Mouse (Mus musculus): Measurements from ENCODE around the gene Galnt14. TPM values are rescaled to one million over a fixed set of nuclear protein-coding genes. Genes with fewer than 3 reads are reported as not detected.

The Galnt14 gene
- polyA plus RNA-seq, 1 experiment from 2014 or later: 0.30 TPM

GRCm38 (mm10) chr17:73592081-73592480, 118.2 kb downstream of the Galnt14 start:
- no peak overlapping the region for H3K9ac ChIP-seq (ENCODE audit: low read depth, low read length)
- no peak for ATAC-seq
- TF ChIP-seq CTCF (IDR thresholded peaks at IDR 0.05; ENCODE audit: low read depth): no peak

GRCm38 (mm10) chr17:73587573-73587972, 122.7 kb downstream of the Galnt14 start:
- H3K36me3 ChIP-seq (ENCODE audit: control insufficient read depth, insufficient read depth): no peaks in the 10 kb centered on the region
- H3K4me2 ChIP-seq (replicated peaks; ENCODE audit: low read depth): no peak overlapping the region
- no peaks in the 10 kb centered on the region for H3K27me3 ChIP-seq (replicated peaks; ENCODE audit: control insufficient read depth, insufficient read depth, low read length)
- no peak overlapping the region for H3K27ac ChIP-seq (ENCODE audit: low read depth, low read length)
- no peaks in the 10 kb centered on the region for H3K4me1 ChIP-seq (replicated peaks; ENCODE audit: control insufficient read depth, insufficient read depth, low read length)
- no peak overlapping the region for H3K9ac ChIP-seq (ENCODE audit: low read depth, low read length)
- 35% methylated on average over 6 of the region's 6 CpGs for WGBS
- no peak overlapping the region for H3K4me3 ChIP-seq (ENCODE audit: low read depth, low read length)
- TF ChIP-seq CTCF (IDR thresholded peaks at IDR 0.05; ENCODE audit: low read depth): no peak
- ATAC-seq: no peak
- no peaks in the 10 kb centered on the region for H3K9me3 ChIP-seq (ENCODE audit: control insufficient read depth)

More at GRCm38 (mm10) chr17:73592081-73592480, 118.2 kb downstream of the Galnt14 start:
- Histone ChIP-seq H3K36me3 (ENCODE audit: control insufficient read depth, insufficient read depth) (no peaks in the 10 kb centered on the region), H3K4me3 (ENCODE audit: low read depth, low read length) (no peak overlapping the region), H3K4me1 (replicated peaks; ENCODE audit: control insufficient read depth, insufficient read depth, low read length) (no peaks in the 10 kb centered on the region), H3K27ac (ENCODE audit: low read depth, low read length) (no peak overlapping the region), H3K27me3 (replicated peaks; ENCODE audit: control insufficient read depth, insufficient read depth, low read length) (no peaks in the 10 kb centered on the region), H3K9me3 (ENCODE audit: control insufficient read depth) (no peaks in the 10 kb centered on the region), H3K4me2 (replicated peaks; ENCODE audit: low read depth) (no peak overlapping the region)
- WGBS: 82% methylated on average over 2 of the region's 2 CpGs

GRCm38 (mm10) chr17:73574186-73574585, 136.1 kb downstream of the Galnt14 start:
- no peak for ATAC-seq
- H3K9ac ChIP-seq (ENCODE audit: low read depth, low read length): no peak overlapping the region
- no peak for TF ChIP-seq CTCF (IDR thresholded peaks at IDR 0.05; ENCODE audit: low read depth)
- no peaks in the 10 kb centered on the region for H3K9me3 ChIP-seq (ENCODE audit: control insufficient read depth)
- no peak overlapping the region for H3K27ac ChIP-seq (ENCODE audit: low read depth, low read length)
- H3K4me1 ChIP-seq (replicated peaks; ENCODE audit: control insufficient read depth, insufficient read depth, low read length): no peaks in the 10 kb centered on the region
- H3K4me3 ChIP-seq (ENCODE audit: low read depth, low read length): no peak overlapping the region
- H3K27me3 ChIP-seq (replicated peaks; ENCODE audit: control insufficient read depth, insufficient read depth, low read length): no peaks in the 10 kb centered on the region
- H3K4me2 ChIP-seq (replicated peaks; ENCODE audit: low read depth): no peak overlapping the region
- 52% methylated on average over 1 of the region's 1 CpGs for WGBS
- H3K36me3 ChIP-seq (ENCODE audit: control insufficient read depth, insufficient read depth): no peaks in the 10 kb centered on the region

- Histone ChIP-seq H3K4me3 (ENCODE audit: low read depth, low read length) (no peak overlapping the region), H3K9me3 (ENCODE audit: control insufficient read depth) (no peaks in the 10 kb centered on the region), H3K4me2 (replicated peaks; ENCODE audit: low read depth) (no peak overlapping the region), H3K36me3 (ENCODE audit: control insufficient read depth, insufficient read depth) (no peaks in the 10 kb centered on the region), H3K4me1 (replicated peaks; ENCODE audit: control insufficient read depth, insufficient read depth, low read length) (no peaks in the 10 kb centered on the region), H3K27ac (ENCODE audit: low read depth, low read length) (no peak overlapping the region), H3K9ac (ENCODE audit: low read depth, low read length) (no peak overlapping the region), H3K27me3 (replicated peaks; ENCODE audit: control insufficient read depth, insufficient read depth, low read length) (no peaks in the 10 kb centered on the region)
- ATAC-seq: no peak
- no peak for TF ChIP-seq CTCF (IDR thresholded peaks at IDR 0.05; ENCODE audit: low read depth)
- WGBS: 57% methylated on average over 5 of the region's 5 CpGs
Measured at GRCm38 (mm10) chr17:73572881-73573280, 137.4 kb downstream of the Galnt14 start.

GRCm38 (mm10) chr17:73572440-73572839, 137.8 kb downstream of the Galnt14 start:
- ATAC-seq: no peak
- Histone ChIP-seq H3K4me1 (replicated peaks; ENCODE audit: control insufficient read depth, insufficient read depth, low read length) (no peaks in the 10 kb centered on the region), H3K4me2 (replicated peaks; ENCODE audit: low read depth) (no peak overlapping the region), H3K9ac (ENCODE audit: low read depth, low read length) (no peak overlapping the region), H3K27me3 (replicated peaks; ENCODE audit: control insufficient read depth, insufficient read depth, low read length) (no peaks in the 10 kb centered on the region), H3K36me3 (ENCODE audit: control insufficient read depth, insufficient read depth) (no peaks in the 10 kb centered on the region), H3K27ac (ENCODE audit: low read depth, low read length) (no peak overlapping the region), H3K4me3 (ENCODE audit: low read depth, low read length) (no peak overlapping the region), H3K9me3 (ENCODE audit: control insufficient read depth) (no peaks in the 10 kb centered on the region)
- peak; percentile 72 for TF ChIP-seq CTCF (IDR thresholded peaks at IDR 0.05; ENCODE audit: low read depth)
- WGBS: 73% methylated on average over 5 of the region's 5 CpGs

GRCm38 (mm10) chr17:73571961-73572360, 138.3 kb downstream of the Galnt14 start:
- no peak for TF ChIP-seq CTCF (IDR thresholded peaks at IDR 0.05; ENCODE audit: low read depth)
- no peak overlapping the region for H3K4me3 ChIP-seq (ENCODE audit: low read depth, low read length)
- H3K4me1 ChIP-seq (replicated peaks; ENCODE audit: control insufficient read depth, insufficient read depth, low read length): no peaks in the 10 kb centered on the region
- no peak overlapping the region for H3K27ac ChIP-seq (ENCODE audit: low read depth, low read length)
- H3K27me3 ChIP-seq (replicated peaks; ENCODE audit: control insufficient read depth, insufficient read depth, low read length): no peaks in the 10 kb centered on the region
- 57% methylated on average over 4 of the region's 4 CpGs for WGBS
- no peak for ATAC-seq
- H3K9ac ChIP-seq (ENCODE audit: low read depth, low read length): no peak overlapping the region
- no peaks in the 10 kb centered on the region for H3K36me3 ChIP-seq (ENCODE audit: control insufficient read depth, insufficient read depth)
- no peak overlapping the region for H3K4me2 ChIP-seq (replicated peaks; ENCODE audit: low read depth)
- no peaks in the 10 kb centered on the region for H3K9me3 ChIP-seq (ENCODE audit: control insufficient read depth)

- Histone ChIP-seq H3K27ac (ENCODE audit: low read depth, low read length) (no peak overlapping the region), H3K4me2 (replicated peaks; ENCODE audit: low read depth) (no peak overlapping the region), H3K36me3 (ENCODE audit: control insufficient read depth, insufficient read depth) (no peaks in the 10 kb centered on the region), H3K27me3 (replicated peaks; ENCODE audit: control insufficient read depth, insufficient read depth, low read length) (no peaks in the 10 kb centered on the region), H3K4me1 (replicated peaks; ENCODE audit: control insufficient read depth, insufficient read depth, low read length) (no peaks in the 10 kb centered on the region), H3K4me3 (ENCODE audit: low read depth, low read length) (no peak overlapping the region), H3K9me3 (ENCODE audit: control insufficient read depth) (no peaks in the 10 kb centered on the region), H3K9ac (ENCODE audit: low read depth, low read length) (no peak overlapping the region)
- WGBS: 41% methylated on average over 9 of the region's 9 CpGs
- no peak for ATAC-seq
- TF ChIP-seq CTCF (IDR thresholded peaks at IDR 0.05; ENCODE audit: low read depth): no peak
Measured at GRCm38 (mm10) chr17:73568204-73568603, 142.0 kb downstream of the Galnt14 start.

Data from intestine, postnatal 0 days (tissue).